Comparison of ENCODE assay signal across 18 mouse cellular contexts in the genomic region with DNA sequence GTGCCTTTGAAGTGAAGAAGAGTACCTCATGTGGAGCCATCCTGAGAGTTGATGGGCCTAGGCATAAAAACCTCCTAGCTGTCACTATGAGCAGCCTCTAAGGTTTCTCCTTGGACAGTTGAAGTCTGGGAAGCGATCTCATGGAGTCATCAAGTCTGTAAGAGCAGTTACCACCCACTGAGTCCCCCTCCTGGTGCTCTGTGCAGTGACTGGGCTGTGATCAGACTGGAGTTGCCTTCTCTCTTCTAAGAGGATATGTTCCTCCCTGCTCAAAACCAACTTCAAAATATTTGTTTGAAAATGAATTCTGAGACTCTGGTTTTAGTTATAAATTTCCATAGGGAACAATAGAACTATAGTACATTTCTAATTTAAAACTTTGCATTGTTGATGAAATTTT.
DNase-seq lines count a peak whose midpoint lies in the region; ATAC-seq lines count a peak whose summit lies in the region.
"Had no signal": no experiment of that assay in that cellular context is flagged by ENCODE, and none has a peak within 500 bp of the region (broad histone marks: within the 10 kb centered on the region; RNA-seq: fewer than 3 reads in every experiment).

No protein-coding gene starts in this region.

- ATAC-seq in embryonic facial prominence, embryonic 13.5 days (ENCODE audit: insufficient number of reproducible peaks, insufficient read depth, low FRiP score, low TSS enrichment, low read depth): no peak
- ATAC-seq in embryonic facial prominence, embryonic 15.5 days (ENCODE audit: insufficient number of reproducible peaks, low FRiP score, low TSS enrichment, low read depth): peak; percentile 68; the same call in 1 of the 2 replicates
- ATAC-seq: activated CD4-positive, CD25-positive, alpha-beta regulatory T cell, adult 4 months; forebrain, embryonic 13.5 days; forebrain, embryonic 16.5 days had no signal

- H3K9ac ChIP-seq in embryonic facial prominence, embryonic 13.5 days: no peak overlapping the region
- no peak overlapping the region for H3K9ac ChIP-seq in embryonic facial prominence, embryonic 15.5 days
- H3K9ac ChIP-seq: forebrain, embryonic 13.5 days had no signal

- H3K4me3 ChIP-seq in embryonic facial prominence, embryonic 10.5 days: no peak overlapping the region
- H3K4me3 ChIP-seq in embryonic facial prominence, embryonic 13.5 days: no peak overlapping the region
- H3K4me3 ChIP-seq in embryonic facial prominence, embryonic 15.5 days (replicated peaks): no peak overlapping the region
- H3K4me3 ChIP-seq: forebrain, embryonic 13.5 days had no signal

- no peaks in the 10 kb centered on the region for H3K27me3 ChIP-seq in embryonic facial prominence, embryonic 10.5 days (replicated peaks; ENCODE audit: low read depth, poor library complexity, severe bottlenecking)
- H3K27me3 ChIP-seq in embryonic facial prominence, embryonic 13.5 days: no peaks in the 10 kb centered on the region
- H3K27me3 ChIP-seq in embryonic facial prominence, embryonic 15.5 days: no peaks in the 10 kb centered on the region
- H3K27me3 ChIP-seq: forebrain, embryonic 13.5 days had no signal

- no peaks in the 10 kb centered on the region for H3K36me3 ChIP-seq in embryonic facial prominence, embryonic 10.5 days (replicated peaks)
- H3K36me3 ChIP-seq in embryonic facial prominence, embryonic 13.5 days: no peaks in the 10 kb centered on the region
- no peaks in the 10 kb centered on the region for H3K36me3 ChIP-seq in embryonic facial prominence, embryonic 15.5 days

- H3K4me2 ChIP-seq in embryonic facial prominence, embryonic 13.5 days: no peak overlapping the region
- no peak overlapping the region for H3K4me2 ChIP-seq in embryonic facial prominence, embryonic 15.5 days (replicated peaks)
- H3K4me2 ChIP-seq: forebrain, embryonic 13.5 days had no signal

- DNase-seq in embryonic facial prominence, embryonic 10.5 days (ENCODE audit: low spot score): no peak
- no peak for DNase-seq in urinary bladder, adult 2 months (ENCODE audit: low spot score)
- no peak for DNase-seq in adrenal gland, postnatal 14 days
- DNase-seq in right cerebral cortex, postnatal 25 days: no peak
- DNase-seq: adrenal gland, adult 8-10 months; adrenal gland, postnatal 25 days; cerebellum, adult 11 months; cerebellum, adult 18-20 months; cerebellum, adult 8-10 months; cerebellum, adult 9-11 months; cerebellum, postnatal 14 days; cerebellum, postnatal 36 days; embryo, embryonic 11 days had no signal

- WGBS in embryonic facial prominence, embryonic 10.5 days: 50% methylated on average over 1 of the region's 1 CpGs
- WGBS in embryonic facial prominence, embryonic 13.5 days: 27% methylated on average over 1 of the region's 1 CpGs
- 24% methylated on average over 1 of the region's 1 CpGs for WGBS in embryonic facial prominence, embryonic 15.5 days

- H3K27ac ChIP-seq in embryonic facial prominence, embryonic 10.5 days (replicated peaks): 0 out of 2 replicates have a peak overlapping the region, but pooled peaks have one; percentile 54
- peak overlapping the region; percentile 91 for H3K27ac ChIP-seq in embryonic facial prominence, embryonic 13.5 days
- peak overlapping the region; percentile 73 for H3K27ac ChIP-seq in embryonic facial prominence, embryonic 15.5 days (replicated peaks)
- H3K27ac ChIP-seq: forebrain, embryonic 13.5 days had no signal

- H3K4me1 ChIP-seq in embryonic facial prominence, embryonic 10.5 days: peaks cover 15% of the 10 kb centered on the region
- peaks cover 29% of the 10 kb centered on the region for H3K4me1 ChIP-seq in embryonic facial prominence, embryonic 13.5 days
- 0 out of 2 replicates have a peak, but pooled peaks cover 13% of the 10 kb centered on the region for H3K4me1 ChIP-seq in embryonic facial prominence, embryonic 15.5 days
- H3K4me1 ChIP-seq: forebrain, embryonic 13.5 days had no signal

- no peaks in the 10 kb centered on the region for H3K9me3 ChIP-seq in embryonic facial prominence, embryonic 10.5 days
- H3K9me3 ChIP-seq in embryonic facial prominence, embryonic 13.5 days: no peaks in the 10 kb centered on the region
- no peaks in the 10 kb centered on the region for H3K9me3 ChIP-seq in embryonic facial prominence, embryonic 15.5 days (replicated peaks)
- H3K9me3 ChIP-seq: forebrain, embryonic 13.5 days had no signal
